Mouse (Mus musculus) stomach, postnatal 0 days (tissue): ENCODE measurements at regions not wholly inside any gene's neighbourhood (a gene's known extent, or its start where the extent isn't known, plus 50 kb on each side); places are given as distances from the start of the nearest gene placed in this dataset.

ENCODE experiments used
- CTCF ChIP-seq: IDR thresholded peaks from 2 replicates; pipeline ENCODE4 v1.5.1; 2016; ENCODE audit warnings: antibody characterized with exemption, low read depth, mild to moderate bottlenecking, moderate library complexity
- EP300 ChIP-seq: optimal IDR thresholded peaks from 2 replicates; pipeline ENCODE3; 2016; ENCODE audit warnings: antibody characterized with exemption

DNA sequence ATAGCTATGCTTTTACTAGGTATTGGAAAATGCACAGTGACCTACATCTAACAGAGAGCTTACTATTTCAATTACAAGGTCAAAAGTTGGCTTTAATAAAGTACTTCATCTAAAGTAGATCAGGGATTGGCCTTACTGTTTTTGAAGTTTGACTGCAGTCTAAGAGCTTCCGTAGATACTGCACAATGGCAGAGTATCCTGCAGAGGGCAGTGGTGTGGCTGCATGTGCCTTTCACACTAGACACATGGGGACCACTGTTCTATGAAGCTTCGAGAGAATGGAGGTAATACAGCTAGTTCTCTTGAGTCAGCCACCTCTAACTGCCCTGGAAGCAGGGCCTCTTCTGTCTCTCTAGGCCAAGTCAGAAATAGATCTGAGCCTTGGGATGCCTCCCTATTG lies 166.7 kb upstream of the Ddhd1 start:
- TF ChIP-seq CTCF, result peak; percentile 53
- no peak for TF ChIP-seq EP300
